Mouse (Mus musculus) cerebellum, adult 2 months (tissue): ENCODE measurements at regions not wholly inside any gene's neighbourhood (a gene's known extent, or its start where the extent isn't known, plus 50 kb on each side); places are given as distances from the start of the nearest gene placed in this dataset.

ENCODE experiments used
- CTCF ChIP-seq: fragments of 200-500 bp; IDR thresholded peaks from 2 replicates; pipeline ENCODE4 v1.5.1; 2011; ENCODE audit warnings: low read depth, mild to moderate bottlenecking, control low read depth, low read length, moderate library complexity, borderline replicate concordance; ENCODE audit not compliant: insufficient read depth
- POLR2A ChIP-seq: fragments of 200-500 bp; IDR thresholded peaks from 2 replicates; pipeline ENCODE4 v1.6.1; 2011; ENCODE audit warnings: low read length, control low read depth, borderline replicate concordance; ENCODE audit not compliant: insufficient read depth

- TF ChIP-seq POLR2A = no peak
- TF ChIP-seq CTCF = no peak
These were observed 77.7 kb upstream of the Tbl1x start for GRCm38 (mm10) chrX:77432846-77433810.
